Mouse (Mus musculus): ENCODE results near the gene Otub1. TPM values are rescaled to one million over a fixed set of nuclear protein-coding genes. Genes with fewer than 3 reads are reported as not detected.

The Otub1 gene
- total RNA-seq, 2 experiments from 2014 or later, result 118 to 130 TPM

GRCm38 (mm10) chr19:7177804-7178511 is 28.2 kb downstream of the Otub1 start:
- no peak for DNase-seq

GRCm38 (mm10) chr19:7176041-7176696 is 29.9 kb downstream of the Otub1 start:
- DNase-seq, result no peak

- peak in 1 of 2 experiments; percentile 23 for DNase-seq
Measured at GRCm38 (mm10) chr19:7172051-7172866, 33.9 kb downstream of the Otub1 start.

- peak in 1 of 2 experiments; percentile 36 for DNase-seq
Measured at GRCm38 (mm10) chr19:7171447-7171846, 34.7 kb downstream of the Otub1 start.

GRCm38 (mm10) chr19:7170916-7171315 is 35.2 kb downstream of the Otub1 start:
- DNase-seq, result peak; percentile 53 to 65

- peak; percentile 36 to 53 for DNase-seq
Measured at GRCm38 (mm10) chr19:7168423-7168822, 37.7 kb downstream of the Otub1 start.

- no peak for DNase-seq
Measured at GRCm38 (mm10) chr19:7166767-7167166, 39.3 kb downstream of the Otub1 start.

GRCm38 (mm10) chr19:7166200-7166711 is 39.9 kb downstream of the Otub1 start:
- no peak for DNase-seq

- DNase-seq, result peak; percentile 54 to 68
Measured at GRCm38 (mm10) chr19:7165509-7166199, 40.5 kb downstream of the Otub1 start.

GRCm38 (mm10) chr19:7164820-7165323 is 41.2 kb downstream of the Otub1 start:
- peak; percentile 40 to 49 for DNase-seq

GRCm38 (mm10) chr19:7164238-7164637 is 41.9 kb downstream of the Otub1 start:
- DNase-seq, result no peak

GRCm38 (mm10) chr19:7161064-7161463 is 45.1 kb downstream of the Otub1 start:
- DNase-seq, result no peak

GRCm38 (mm10) chr19:7160151-7160906 is 45.8 kb downstream of the Otub1 start:
- DNase-seq, result no peak

- no peak for DNase-seq
Measured at GRCm38 (mm10) chr19:7157734-7158133, 48.4 kb downstream of the Otub1 start.

GRCm38 (mm10) chr19:7155196-7155595 is 50.9 kb downstream of the Otub1 start:
- DNase-seq, result no peak

GRCm38 (mm10) chr19:7153232-7153631 is 52.9 kb downstream of the Otub1 start:
- peak in 1 of 2 experiments; percentile 47 for DNase-seq

GRCm38 (mm10) chr19:7151927-7152653 is 54.0 kb downstream of the Otub1 start:
- DNase-seq, result no peak

- no peak for DNase-seq
Measured at GRCm38 (mm10) chr19:7151300-7151926, 54.7 kb downstream of the Otub1 start.

- DNase-seq, result no peak
Measured at GRCm38 (mm10) chr19:7149158-7149685, 56.9 kb downstream of the Otub1 start.

All from adrenal gland, postnatal 36 days (tissue).